Mouse (Mus musculus): ENCODE measurements around the gene Immp2l. TPM values are rescaled to one million over a fixed set of nuclear protein-coding genes. Genes with fewer than 3 reads are reported as not detected.

Gene Immp2l
- total RNA-seq, 2 experiments from 2014 or later, result 6.3 to 9.6 TPM

DNA sequence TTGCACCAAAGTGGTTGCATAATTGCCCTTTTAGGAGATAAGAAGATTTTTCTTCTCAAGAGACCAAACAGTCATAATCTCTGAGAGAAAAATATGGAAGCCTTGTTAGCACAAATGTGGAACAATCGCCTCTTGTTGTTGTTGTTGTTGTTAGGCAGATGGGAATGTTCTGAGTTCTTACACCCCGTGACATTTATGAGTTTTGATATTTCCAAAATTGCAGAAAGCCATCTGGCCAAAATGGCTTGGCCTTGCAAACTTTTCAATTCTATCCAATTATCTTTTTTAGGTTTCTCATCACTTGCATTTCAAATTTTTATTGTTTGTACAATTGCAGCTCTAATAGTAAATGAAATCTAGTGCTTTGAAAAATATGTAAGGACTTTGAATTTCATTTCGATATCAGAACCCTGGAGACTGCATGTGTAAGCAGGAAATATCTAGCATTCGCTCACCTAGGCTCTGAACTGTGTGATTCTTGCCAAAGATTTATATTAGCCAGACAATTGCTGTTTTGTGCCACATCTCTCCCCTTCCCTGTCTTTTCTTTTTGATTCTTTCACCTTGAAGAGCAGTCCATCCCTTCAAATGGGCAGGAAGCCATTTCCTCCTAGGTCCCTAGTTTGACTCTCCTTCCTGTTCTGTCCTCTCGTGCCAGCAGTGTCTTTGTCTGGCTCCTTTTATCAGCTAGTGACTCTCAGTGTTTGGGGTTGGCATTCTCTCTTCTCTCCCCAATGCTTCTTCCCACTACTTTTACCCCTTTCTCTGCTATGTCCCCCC is 412.5 kb downstream of the Immp2l start:
- no peak for DNase-seq

GRCm38 (mm10) chr12:41438446-41438845 is 414.6 kb downstream of the Immp2l start:
- no peak for DNase-seq

DNA sequence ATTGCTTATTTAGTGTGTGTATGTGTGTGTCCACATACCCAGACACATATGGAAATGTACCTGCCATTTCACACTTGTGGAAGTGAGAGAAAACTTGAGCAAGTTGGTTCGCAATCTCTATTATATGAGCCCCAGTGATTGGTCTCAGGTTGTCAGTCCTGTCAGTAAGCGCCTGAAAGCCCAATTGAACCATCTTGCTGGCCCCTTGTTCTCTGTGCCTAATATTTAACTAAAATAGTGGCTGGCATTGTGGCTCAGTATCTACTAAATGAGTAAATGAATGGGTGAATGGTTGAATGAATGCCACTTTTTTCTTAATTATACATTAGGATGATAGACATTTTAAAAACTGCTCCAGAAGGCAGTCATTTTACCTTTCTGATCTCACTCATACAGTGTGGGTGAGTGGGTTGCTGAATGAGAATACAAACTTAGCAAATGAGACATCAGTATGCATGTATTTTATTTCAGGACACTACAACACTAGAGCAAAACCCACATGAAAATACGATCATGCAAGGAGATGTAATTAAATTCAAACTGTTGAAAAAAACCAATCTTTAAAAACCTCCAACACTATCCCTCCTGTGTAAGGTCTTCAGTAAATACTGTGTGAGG is 444.6 kb downstream of the Immp2l start:
- no peak for DNase-seq

- DNase-seq, result no peak
Measured at GRCm38 (mm10) chr12:41469096-41469801, 445.4 kb downstream of the Immp2l start.

- DNase-seq, result no peak
Measured at GRCm38 (mm10) chr12:41481486-41481885, 457.6 kb downstream of the Immp2l start.

DNA sequence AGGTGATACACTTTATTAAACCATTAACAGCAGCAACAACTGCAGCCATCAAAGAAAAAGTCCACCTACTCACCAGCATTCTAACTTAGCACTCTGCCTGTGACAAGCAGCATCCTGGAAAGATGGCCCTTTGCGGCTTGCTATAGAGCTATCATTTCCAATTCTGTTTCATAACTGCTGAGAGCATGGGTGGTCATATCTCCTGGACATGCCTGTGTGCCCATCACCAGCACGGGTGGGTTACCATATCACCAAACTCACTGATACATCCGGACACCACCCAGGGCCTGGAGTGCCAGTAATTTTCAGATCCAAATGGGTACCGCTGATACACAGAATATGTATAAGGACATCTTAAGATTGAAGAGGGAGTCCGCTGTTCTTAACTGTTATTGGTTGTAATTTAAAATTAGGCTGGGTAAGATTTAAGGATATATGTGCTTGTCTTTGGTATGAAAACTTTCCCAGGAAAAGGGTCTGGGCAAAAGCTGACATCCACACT is 459.3 kb downstream of the Immp2l start:
- peak in 1 of 2 experiments; percentile 37 for DNase-seq

- peak; percentile 42 to 44 for DNase-seq
Measured at GRCm38 (mm10) chr12:41483593-41484451, 459.9 kb downstream of the Immp2l start.

- peak; percentile 42 to 44 for DNase-seq
Measured at GRCm38 (mm10) chr12:41484689-41485511, 461.0 kb downstream of the Immp2l start.

GRCm38 (mm10) chr12:41485512-41486215 is 461.8 kb downstream of the Immp2l start:
- peak; percentile 84 for DNase-seq

- no peak for DNase-seq
Measured at GRCm38 (mm10) chr12:41486331-41486730, 462.4 kb downstream of the Immp2l start, which contains the start of gene Lrrn3. Lrrn3 (minus strand) TSS chr12:41486431.

GRCm38 (mm10) chr12:41487005-41487404 is 463.1 kb downstream of the Immp2l start:
- no peak for DNase-seq

GRCm38 (mm10) chr12:41494620-41495019 is 470.7 kb downstream of the Immp2l start:
- DNase-seq, result no peak

GRCm38 (mm10) chr12:41500049-41500820 is 476.3 kb downstream of the Immp2l start:
- DNase-seq, result no peak

GRCm38 (mm10) chr12:41508610-41509009 is 484.7 kb downstream of the Immp2l start:
- no peak for DNase-seq

DNA sequence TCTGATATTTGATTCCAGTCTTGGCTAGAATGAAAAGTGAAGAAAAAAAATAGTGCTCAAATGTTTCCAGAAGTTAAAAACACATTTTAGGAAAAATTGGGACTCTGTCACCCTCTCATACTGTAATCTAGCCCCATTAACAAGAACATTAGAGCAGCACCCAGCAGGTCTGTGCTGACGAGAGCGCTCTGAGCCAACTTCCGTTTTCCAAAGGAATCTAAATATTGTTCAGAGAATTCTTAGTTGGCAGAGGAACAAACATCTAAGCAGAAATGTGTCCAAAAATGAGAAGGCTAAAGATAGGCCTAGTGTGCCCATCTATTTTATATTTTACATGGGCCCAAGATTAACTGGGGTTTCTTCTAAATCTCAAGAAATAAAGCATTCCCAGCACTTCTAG is 486.7 kb downstream of the Immp2l start:
- DNase-seq, result no peak

DNA sequence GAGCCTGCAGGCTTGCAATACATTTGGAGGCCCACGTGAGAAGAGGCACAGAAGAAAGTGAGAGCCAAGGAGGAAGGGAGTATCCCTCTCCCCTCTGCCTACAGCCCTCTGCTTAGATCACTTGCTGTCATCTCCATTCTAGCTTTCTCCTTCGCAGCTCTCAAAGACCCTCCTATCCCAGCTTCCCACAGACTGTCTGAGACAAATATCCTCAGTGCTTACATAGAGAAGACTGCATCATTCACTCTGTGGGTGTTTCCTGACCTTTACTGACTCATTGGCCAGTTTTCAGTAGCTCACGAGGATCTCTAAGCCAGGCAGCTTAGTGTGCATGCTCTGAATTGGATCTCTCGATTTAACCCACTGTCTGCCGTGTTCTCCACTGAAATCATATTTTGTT is 495.0 kb downstream of the Immp2l start:
- DNase-seq, result no peak

DNA sequence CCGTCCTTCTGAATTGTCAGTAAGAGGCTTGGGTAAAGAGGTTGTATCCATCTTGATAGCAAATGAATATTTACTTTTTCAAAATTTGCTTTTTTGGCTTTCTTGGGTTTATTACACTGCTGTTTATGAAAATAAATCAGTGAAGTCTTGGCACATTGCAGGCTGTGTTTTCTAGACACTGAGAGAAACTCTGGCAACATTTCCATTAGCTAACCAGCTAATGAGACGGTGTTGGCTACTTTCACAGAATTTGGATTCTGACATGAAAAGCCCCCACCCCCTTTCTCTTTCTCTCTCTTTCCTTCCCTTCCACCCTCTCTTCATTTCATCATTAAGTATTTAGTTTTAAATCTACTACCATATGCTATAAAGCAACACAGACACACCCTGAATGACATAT is 496.4 kb downstream of the Immp2l start:
- DNase-seq, result no peak

- DNase-seq, result no peak
Measured at GRCm38 (mm10) chr12:41521671-41522070, 497.8 kb downstream of the Immp2l start.

DNA sequence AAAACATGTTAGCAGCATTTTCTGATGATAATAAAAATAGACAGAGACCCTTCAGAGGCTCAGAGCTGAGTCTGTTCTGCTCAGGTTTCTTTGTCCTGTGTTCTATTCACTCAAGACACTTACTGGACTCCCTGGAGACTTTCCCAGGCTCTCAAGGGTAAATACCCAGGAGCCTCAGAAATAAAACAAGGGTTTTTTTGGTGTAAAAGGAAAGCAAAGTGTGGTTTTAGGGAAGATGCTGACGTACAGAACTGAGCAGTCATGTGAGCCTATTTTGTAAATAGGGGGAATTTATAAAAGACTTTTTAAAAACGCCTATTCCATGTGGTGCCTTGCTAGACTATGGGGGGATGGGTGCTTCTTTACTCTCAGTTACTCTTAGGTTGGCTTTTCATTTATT is 502.8 kb downstream of the Immp2l start:
- DNase-seq, result no peak

GRCm38 (mm10) chr12:41528410-41528809 is 504.5 kb downstream of the Immp2l start:
- no peak for DNase-seq

Measured in layer of hippocampus, postnatal 36 days (tissue).